Mouse (Mus musculus) liver, embryonic 14.5 days (tissue): ENCODE results near the gene Cep95. TPM values are rescaled to one million over a fixed set of nuclear protein-coding genes. Genes with fewer than 3 reads are reported as not detected.
"Not testable (repeated sequence)": the region's sequence is repeated elsewhere in the genome, so short reads cannot be mapped to it uniquely, and the experiment has no call there.

ENCODE experiments used
- ATAC-seq: fragments of 200-750 bp; cut with Nextera tagmentation; 2 replicates; pipeline ENCODE4 v1.8.0; 2017; ENCODE audit warnings: moderate number of reproducible peaks, mild to moderate bottlenecking, moderate library complexity; ENCODE audit not compliant: insufficient read depth
- DNase-seq, 3 experiments: peaks; one replicate each; pipeline ENCODE4 v3.0.0-alpha.2; 2012 to 2013; ENCODE audit warnings: low read depth in 3 of 3, low spot score in 3 of 3
- H3K27ac ChIP-seq: fragments of 300-500 bp; sonication (generic); 2 replicates; pipeline ENCODE4 v1.5.1; 2014; ENCODE audit warnings: moderate library complexity, mild to moderate bottlenecking, control low read depth, inconsistent platforms
- H3K27me3 ChIP-seq: fragments of 300-500 bp; sonication (generic); 2 replicates; pipeline ENCODE4 v1.6.1; 2014; ENCODE audit warnings: mild to moderate bottlenecking, low read length, moderate library complexity; ENCODE audit not compliant: control insufficient read depth, insufficient read depth
- H3K36me3 ChIP-seq: fragments of 300-500 bp; sonication (generic); replicated peaks from 2 replicates; pipeline ENCODE4 v1.6.1; 2014; ENCODE audit warnings: low read depth; ENCODE audit not compliant: control insufficient read depth, insufficient read depth
- H3K4me1 ChIP-seq, 2 experiments: fragments of 200-500 bp in 1 of 2; fragments of 300-500 bp in 1 of 2; sonication (generic) in 1 of 2; replicated peaks; 2 replicates each; pipeline ENCODE4 v1.6.1; 2012 to 2014; ENCODE audit warnings: antibody characterized with exemption in 1 of 2, inconsistent platforms in 1 of 2, low read length in 1 of 2; ENCODE audit not compliant: control insufficient read depth in 2 of 2, insufficient read depth in 2 of 2
- H3K4me2 ChIP-seq: fragments of 300-500 bp; sonication (generic); 2 replicates; pipeline ENCODE4 v1.6.1; 2014; ENCODE audit warnings: low read depth, mild to moderate bottlenecking, control low read depth, moderate library complexity
- H3K4me3 ChIP-seq, 2 experiments: fragments of 200-500 bp in 1 of 2; fragments of 300-500 bp in 1 of 2; sonication (generic) in 1 of 2; 2 replicates each; pipeline ENCODE4 v1.5.1; 2012 to 2014; ENCODE audit warnings: low read depth in 2 of 2, low read length in 2 of 2, mild to moderate bottlenecking in 2 of 2, control low read depth in 1 of 2, inconsistent platforms in 1 of 2, moderate library complexity in 1 of 2; ENCODE audit not compliant: insufficient read depth in 1 of 2
- H3K9ac ChIP-seq: fragments of 300-500 bp; sonication (generic); replicated peaks from 2 replicates; pipeline ENCODE4 v1.6.1; 2014; ENCODE audit warnings: mild to moderate bottlenecking, control low read depth, moderate library complexity
- H3K9me3 ChIP-seq: fragments of 300-500 bp; sonication (generic); 2 replicates; pipeline ENCODE4 v1.6.1; 2016; ENCODE audit warnings: low read length, mixed read lengths; ENCODE audit not compliant: control insufficient read depth
- CTCF ChIP-seq: IDR thresholded peaks from 2 replicates; pipeline ENCODE4 v1.5.1; 2016; ENCODE audit warnings: antibody characterized with exemption, low read depth, control low read depth
- EP300 ChIP-seq: IDR thresholded peaks from 2 replicates; pipeline ENCODE4 v1.6.1; 2016; ENCODE audit warnings: antibody characterized with exemption, low read depth
- WGBS: fragments of 180-500 bp; shearing (Covaris S2); extraction: QIAGEN DNeasy Blood & Tissue Kit; methylation state at CpG from one replicate; pipeline ENCODE4 v1.1.7; 2014; ENCODE audit not compliant: insufficient replicate concordance; 5-methylcytosine and 5-hydroxymethylcytosine counted together
- polyA plus RNA-seq, 2 experiments: library from polyadenylated mRNA; depleted of rRNA in 1 of 2; stranded (reverse) in 1 of 2; unstranded in 1 of 2; fragments of >200 nt; fragmentation: Nextera tagmentation in 1 of 2; extraction: Ambion mirVana in 1 of 2; gene quantifications; 2 replicates each; pipeline versions ENCODE4 v1.2.1 to v1.2.3; 2012 to 2014

The Cep95 gene
- polyA plus RNA-seq, 2 experiments = 6.1 to 9.9 TPM

GRCm38 (mm10) chr11:106788026-106788774 is 852 bp upstream of the Cep95 start:
- peak overlapping the region; percentile 100 for H3K9ac ChIP-seq
- DNase-seq (peak; percentile 92 to 94 (median 94)), ATAC-seq (peak; percentile 79)
- H3K36me3 ChIP-seq = peaks cover 47% of the 10 kb centered on the region
- peak overlapping the region; percentile 89 for H3K4me2 ChIP-seq
- under 1% methylated on average over 78 of the region's 79 CpGs for WGBS
- H3K9me3 ChIP-seq = no peaks in the 10 kb centered on the region
- H3K4me1 ChIP-seq = peaks cover 2% of the 10 kb centered on the region in 2 experiments; a peak in 2 of 4 replicates
- peak; percentile 57; the same call in 1 of the 2 replicates for TF ChIP-seq EP300
- no peak for TF ChIP-seq CTCF
- H3K27me3 ChIP-seq = no peaks in the 10 kb centered on the region
- H3K4me3 ChIP-seq = peak overlapping the region; percentile 87 to 96
- peak overlapping the region; percentile 95 for H3K27ac ChIP-seq

DNA sequence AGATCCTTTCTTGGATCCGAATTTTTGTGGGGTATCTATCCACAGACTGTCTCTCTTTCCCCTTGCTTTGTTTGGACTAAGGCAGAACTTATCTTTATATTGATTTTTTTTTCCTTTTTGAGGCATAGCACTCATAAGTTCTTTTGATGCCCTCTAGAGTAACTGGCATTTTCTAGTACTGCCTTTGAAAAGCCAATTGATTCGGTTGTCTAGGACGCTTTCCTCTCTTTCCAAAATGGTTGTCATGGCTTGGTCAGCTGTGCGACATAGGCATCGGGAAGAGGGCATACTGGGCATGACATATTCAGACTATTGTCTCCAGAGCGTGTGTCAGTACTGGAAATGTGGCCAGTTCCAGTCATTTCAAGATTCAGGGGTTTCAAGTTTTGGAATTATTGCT is 597 bp downstream of the Cep95 start:
- ATAC-seq (no peak), DNase-seq (no peak)
- peak overlapping the region; percentile 91 for H3K27ac ChIP-seq
- peaks cover 39% of the 10 kb centered on the region for H3K36me3 ChIP-seq
- H3K4me1 ChIP-seq = peaks cover 2% of the 10 kb centered on the region in 2 experiments; a peak in 2 of 4 replicates
- no peaks in the 10 kb centered on the region for H3K9me3 ChIP-seq
- under 1% methylated on average over 6 of the region's 6 CpGs for WGBS
- H3K4me2 ChIP-seq = peak overlapping the region; percentile 80
- peak overlapping the region; percentile 87 to 96 for H3K4me3 ChIP-seq
- H3K9ac ChIP-seq = peak overlapping the region; percentile 80
- no peaks in the 10 kb centered on the region for H3K27me3 ChIP-seq
- no peak for TF ChIP-seq EP300
- TF ChIP-seq CTCF = no peak

- no peak for ATAC-seq
Measured at GRCm38 (mm10) chr11:106793846-106794245, 4.8 kb downstream of the Cep95 start.

DNA sequence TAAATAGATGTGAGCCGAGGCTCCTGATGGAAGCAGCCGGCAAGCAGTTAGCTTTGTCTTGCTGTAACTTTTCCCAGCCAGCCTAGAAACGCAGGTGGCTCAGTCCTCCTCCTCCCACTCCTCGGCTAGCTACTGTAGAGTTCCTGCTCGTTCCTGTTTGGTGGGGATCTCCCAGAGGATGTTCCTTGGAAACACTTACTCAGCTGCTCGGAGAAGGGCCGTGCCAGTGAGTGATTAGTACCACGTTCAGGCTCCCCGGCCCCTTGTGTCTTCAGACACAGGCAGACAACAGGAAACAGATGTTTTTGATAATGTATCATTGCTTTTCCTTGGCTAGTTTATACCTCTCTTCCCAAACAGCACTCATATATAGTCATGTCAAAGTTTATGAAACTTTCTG is 6.6 kb downstream of the Cep95 start:
- H3K4me2 ChIP-seq = no peak overlapping the region
- peaks cover 45% of the 10 kb centered on the region for H3K36me3 ChIP-seq
- H3K9me3 ChIP-seq = no peaks in the 10 kb centered on the region
- ATAC-seq (no peak), DNase-seq (no peak)
- no peak overlapping the region for H3K27ac ChIP-seq
- no peak overlapping the region for H3K9ac ChIP-seq
- TF ChIP-seq CTCF (no peak), EP300 (no peak)
- 30% methylated on average over 9 of the region's 9 CpGs for WGBS
- no peaks in the 10 kb centered on the region for H3K27me3 ChIP-seq
- no peak overlapping the region for H3K4me3 ChIP-seq
- no peaks in the 10 kb centered on the region for H3K4me1 ChIP-seq

More at GRCm38 (mm10) chr11:106793846-106794245, 4.8 kb downstream of the Cep95 start:
- Histone ChIP-seq H3K4me1 (no peaks in the 10 kb centered on the region), H3K4me3 (no peak overlapping the region), H3K4me2 (no peak overlapping the region), H3K9me3 (no peaks in the 10 kb centered on the region), H3K36me3 (peaks cover 31% of the 10 kb centered on the region), H3K27ac (no peak overlapping the region), H3K27me3 (no peaks in the 10 kb centered on the region), H3K9ac (no peak overlapping the region)
- TF ChIP-seq CTCF (peak; percentile 51), EP300 (no peak)
- WGBS = 63% methylated on average over 4 of the region's 4 CpGs
- no peak for DNase-seq

DNA sequence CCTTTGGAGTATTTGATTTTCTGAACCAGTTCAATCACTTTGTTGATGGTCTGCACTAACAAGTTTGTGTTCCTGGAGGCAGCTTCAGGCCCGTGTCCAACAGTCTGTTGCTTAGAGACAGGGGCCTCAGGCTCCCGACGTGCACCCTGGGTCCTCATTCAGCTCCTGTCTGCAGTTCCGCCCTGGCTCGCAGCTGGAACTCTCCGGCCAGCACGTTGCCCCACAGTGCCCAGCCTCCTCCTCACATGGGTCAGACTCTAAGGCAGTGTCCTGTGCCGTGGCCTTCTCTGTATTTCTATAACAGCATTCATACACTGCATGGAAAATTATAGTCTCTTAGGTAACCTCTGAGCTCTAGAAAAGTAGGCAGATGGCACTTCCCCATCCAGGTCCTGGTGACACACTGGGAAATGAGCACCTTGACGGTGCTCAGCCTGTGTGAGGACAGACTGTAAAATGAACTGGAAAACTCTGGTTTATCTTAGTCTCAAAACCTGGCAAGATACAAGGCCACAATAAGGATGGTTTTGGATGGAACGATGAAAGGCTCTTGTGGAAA is 13.1 kb downstream of the Cep95 start:
- H3K36me3 ChIP-seq = peaks cover 50% of the 10 kb centered on the region
- H3K9ac ChIP-seq = no peak overlapping the region
- TF ChIP-seq EP300 = no peak
- no peak for TF ChIP-seq CTCF
- no peaks in the 10 kb centered on the region for H3K9me3 ChIP-seq
- H3K4me1 ChIP-seq = no peaks in the 10 kb centered on the region
- H3K27ac ChIP-seq = no peak overlapping the region
- DNase-seq (no peak), ATAC-seq (no peak)
- H3K4me3 ChIP-seq = no peak overlapping the region
- no peaks in the 10 kb centered on the region for H3K27me3 ChIP-seq
- H3K4me2 ChIP-seq = no peak overlapping the region
- 89% methylated on average over 10 of the region's 10 CpGs for WGBS

DNA sequence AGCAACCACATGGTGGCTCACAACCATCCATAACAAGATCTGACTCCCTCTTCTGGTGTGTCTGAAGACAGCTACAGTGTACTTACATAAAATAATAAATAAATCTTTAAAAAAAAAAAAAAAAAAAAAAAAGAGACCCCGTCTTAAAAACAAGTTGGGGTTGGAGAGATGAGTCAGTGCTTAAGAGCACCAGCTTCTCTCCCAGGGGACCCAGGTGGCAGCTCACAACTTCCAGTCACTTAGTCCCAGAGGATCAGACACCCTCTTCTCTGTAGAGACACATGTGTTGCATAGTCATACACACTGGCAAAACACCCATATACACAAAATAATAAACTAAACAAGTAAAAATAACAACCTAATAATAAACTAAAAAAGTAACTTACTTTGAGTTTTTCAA is 18.4 kb downstream of the Cep95 start:
- 88% methylated on average over 1 of the region's 1 CpGs for WGBS
- not testable (repeated sequence) for H3K9me3 ChIP-seq, DNase-seq, ATAC-seq, H3K9ac ChIP-seq, H3K4me2 ChIP-seq, H3K4me1 ChIP-seq, H3K4me3 ChIP-seq, H3K27ac ChIP-seq, H3K27me3 ChIP-seq
- peaks cover 24% of the 10 kb centered on the region for H3K36me3 ChIP-seq
